Mouse (Mus musculus) cerebellum, adult 11-12 months (tissue): ENCODE results near the gene Grip1.
"Not testable (repeated sequence)": the region's sequence is repeated elsewhere in the genome, so short reads cannot be mapped to it uniquely, and the experiment has no call there.

Source experiments
- DNase-seq: peaks from one replicate; pipeline ENCODE4 v3.0.0; 2022

The Grip1 gene

GRCm38 (mm10) chr10:120097564-120097963, 643.9 kb downstream of the Grip1 start:
- DNase-seq, result no peak

GRCm38 (mm10) chr10:120100806-120101205, 647.2 kb downstream of the Grip1 start:
- no peak for DNase-seq

- DNase-seq, result no peak
These were observed 658.2 kb downstream of the Grip1 start for GRCm38 (mm10) chr10:120111691-120112319.

- peak; percentile 94 for DNase-seq
These were observed 659.1 kb downstream of the Grip1 start, which contains the start of gene Helb for GRCm38 (mm10) chr10:120112507-120113396. Gene Helb, minus strand, starts transcription at chr10:120112987.

- not testable (repeated sequence) for DNase-seq
These were observed 659.9 kb downstream of the Grip1 start for GRCm38 (mm10) chr10:120113482-120113881.

- no peak for DNase-seq
These were observed 660.4 kb downstream of the Grip1 start for GRCm38 (mm10) chr10:120113980-120114379.

GRCm38 (mm10) chr10:120114493-120114892, 660.9 kb downstream of the Grip1 start:
- no peak for DNase-seq

GRCm38 (mm10) chr10:120115249-120115648, 661.6 kb downstream of the Grip1 start:
- DNase-seq, result no peak

- no peak for DNase-seq
These were observed 670.1 kb downstream of the Grip1 start for GRCm38 (mm10) chr10:120123721-120124120.

GRCm38 (mm10) chr10:120124801-120125464, 671.3 kb downstream of the Grip1 start:
- peak; percentile 51 for DNase-seq

GRCm38 (mm10) chr10:120125465-120125857, 671.8 kb downstream of the Grip1 start:
- DNase-seq, result no peak

GRCm38 (mm10) chr10:120128601-120129277, 675.1 kb downstream of the Grip1 start:
- DNase-seq, result no peak

GRCm38 (mm10) chr10:120130621-120131020, 677.0 kb downstream of the Grip1 start:
- DNase-seq, result no peak

- DNase-seq, result no peak
These were observed 680.1 kb downstream of the Grip1 start for GRCm38 (mm10) chr10:120133697-120134096.

- no peak for DNase-seq
These were observed 682.5 kb downstream of the Grip1 start for GRCm38 (mm10) chr10:120136020-120136562.
